Mouse (Mus musculus): ENCODE data around the gene Vgll1.

DNA sequence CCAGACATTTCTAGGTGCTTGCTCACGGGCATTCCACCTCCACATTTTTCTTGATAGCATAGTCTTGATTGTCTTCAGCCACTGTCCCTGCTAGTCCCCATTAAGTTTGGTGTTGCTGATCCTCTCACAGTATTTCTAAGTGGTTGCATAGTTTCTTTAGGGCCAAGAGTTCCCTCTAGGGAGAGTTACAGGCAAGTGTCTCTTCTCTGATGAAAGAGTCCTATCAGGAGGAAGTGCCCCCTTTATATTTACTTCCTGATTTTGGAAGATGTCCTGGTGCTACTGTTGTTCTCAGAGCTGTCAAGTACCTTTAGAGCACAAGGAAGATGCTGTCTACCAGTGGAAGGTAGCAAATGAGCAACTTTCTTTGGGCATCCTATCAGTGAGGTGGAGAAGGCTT, 65.6 kb downstream of the Vgll1 start:
- TF ChIP-seq CTCF (IDR thresholded peaks at IDR 0.05; ENCODE audit: control insufficient read depth, insufficient read depth, insufficient read length) (no peak), USF1 (IDR thresholded peaks at IDR 0.05; ENCODE audit: low read depth) (no peak), MAX (IDR thresholded peaks at IDR 0.05) (no peak), FOSL1 (IDR thresholded peaks at IDR 0.05; ENCODE audit: insufficient read depth, low read length, poor library complexity, severe bottlenecking) (no peak), CEBPB (IDR thresholded peaks at IDR 0.05; ENCODE audit: low read depth) (no peak)
